Mouse (Mus musculus): ENCODE results near the gene Hist1h2bb. TPM values are rescaled to one million over a fixed set of nuclear protein-coding genes. Genes with fewer than 3 reads are reported as not detected.

Hist1h2bb gene
- polyA plus RNA-seq, 1 experiment from 2014 or later = 3.4 TPM

DNA sequence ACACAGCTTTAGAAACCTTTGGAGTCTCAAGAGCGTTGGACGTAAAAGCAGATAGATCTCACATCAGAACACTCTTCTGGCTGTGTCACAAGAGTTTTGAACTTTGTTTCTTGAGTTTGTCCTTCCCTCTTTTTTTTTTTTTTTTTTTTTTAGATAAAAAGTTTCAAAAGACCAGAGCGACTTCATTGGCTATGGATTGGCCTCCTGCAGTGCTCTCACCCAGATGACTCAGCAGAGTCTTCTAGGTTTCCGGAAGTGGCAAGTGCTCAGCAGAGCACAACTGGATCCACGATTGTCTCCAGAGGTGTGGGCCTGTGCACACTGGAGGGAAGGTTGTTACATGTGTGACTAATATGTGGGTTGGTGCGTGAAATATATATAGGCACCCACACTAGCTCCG lies 31.8 kb downstream of the Hist1h2bb start:
- 93% methylated on average over 7 of the region's 7 CpGs for WGBS
- Histone ChIP-seq H3K9me3 (ENCODE audit: control insufficient read depth, low read length) (no peaks in the 10 kb centered on the region), H3K27me3 (ENCODE audit: control insufficient read depth, insufficient read depth, low read length) (no peaks in the 10 kb centered on the region), H3K27ac (replicated peaks; ENCODE audit: low read depth, low read length) (no peak overlapping the region), H3K36me3 (ENCODE audit: control insufficient read depth, insufficient read depth, low read length) (no peaks in the 10 kb centered on the region), H3K4me3 (ENCODE audit: low read depth, low read length) (no peak overlapping the region), H3K4me2 (ENCODE audit: low read depth, severe bottlenecking) (no peak overlapping the region), H3K9ac (ENCODE audit: low read length) (no peak overlapping the region), H3K4me1 (ENCODE audit: control insufficient read depth, insufficient read depth, low read length) (no peaks in the 10 kb centered on the region)
- ATAC-seq (ENCODE audit: insufficient number of reproducible peaks, low FRiP score, low TSS enrichment, low read depth) (no peak), DNase-seq (ENCODE audit: low spot score) (no peak)

DNA sequence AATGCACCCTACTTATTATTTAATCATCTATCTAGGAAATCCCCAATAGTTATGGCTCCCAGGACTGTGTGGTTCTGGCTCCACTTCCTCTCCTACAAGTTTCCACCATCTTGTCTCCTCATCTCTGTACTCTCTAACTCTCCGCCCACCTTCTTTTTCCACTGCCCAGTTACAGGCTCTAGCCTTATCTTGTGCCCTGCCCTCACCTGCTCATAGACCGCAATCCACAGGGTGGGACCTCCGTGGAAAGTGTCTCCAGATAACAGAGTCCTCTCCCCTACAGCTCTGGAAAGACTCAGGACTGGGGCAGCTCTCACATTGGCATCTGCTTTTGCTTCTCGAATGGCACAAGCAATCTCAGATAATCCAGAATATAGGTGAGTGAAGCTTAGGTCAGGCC lies 32.5 kb downstream of the Hist1h2bb start:
- no peaks in the 10 kb centered on the region for H3K27me3 ChIP-seq (ENCODE audit: control insufficient read depth, insufficient read depth, low read length)
- H3K9ac ChIP-seq (ENCODE audit: low read length) = no peak overlapping the region
- ATAC-seq (ENCODE audit: insufficient number of reproducible peaks, low FRiP score, low TSS enrichment, low read depth) = no peak
- no peak overlapping the region for H3K4me3 ChIP-seq (ENCODE audit: low read depth, low read length)
- H3K9me3 ChIP-seq (ENCODE audit: control insufficient read depth, low read length) = no peaks in the 10 kb centered on the region
- WGBS = 76% methylated on average over 4 of the region's 4 CpGs
- no peak overlapping the region for H3K4me2 ChIP-seq (ENCODE audit: low read depth, severe bottlenecking)
- DNase-seq (ENCODE audit: low spot score) = no peak
- H3K36me3 ChIP-seq (ENCODE audit: control insufficient read depth, insufficient read depth, low read length) = no peaks in the 10 kb centered on the region
- H3K27ac ChIP-seq (replicated peaks; ENCODE audit: low read depth, low read length) = no peak overlapping the region
- H3K4me1 ChIP-seq (ENCODE audit: control insufficient read depth, insufficient read depth, low read length) = no peaks in the 10 kb centered on the region

DNA sequence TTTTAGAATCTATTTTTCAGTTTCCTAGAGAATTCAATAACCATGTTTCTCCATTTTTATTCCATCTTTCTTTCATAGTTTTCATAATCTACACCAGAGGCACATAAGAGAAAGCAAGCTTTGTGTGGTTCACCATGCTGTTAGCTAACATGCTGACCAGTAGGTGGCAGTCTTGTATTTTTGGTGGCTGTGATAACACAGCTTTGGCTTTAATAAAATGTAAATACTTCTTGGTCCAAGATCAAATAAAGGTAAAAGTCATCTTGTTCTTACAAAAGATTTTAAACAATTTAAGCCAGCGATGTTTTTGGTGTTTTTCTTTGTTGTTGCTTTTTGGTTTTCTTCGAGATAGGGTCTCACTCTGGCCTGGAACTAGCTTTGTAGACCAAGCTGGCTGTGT lies 46.0 kb downstream of the Hist1h2bb start:
- Histone ChIP-seq H3K36me3 (ENCODE audit: control insufficient read depth, insufficient read depth, low read length) (no peaks in the 10 kb centered on the region), H3K4me2 (ENCODE audit: low read depth, severe bottlenecking) (no peak overlapping the region), H3K27ac (replicated peaks; ENCODE audit: low read depth, low read length) (no peak overlapping the region), H3K27me3 (ENCODE audit: control insufficient read depth, insufficient read depth, low read length) (no peaks in the 10 kb centered on the region), H3K4me1 (ENCODE audit: control insufficient read depth, insufficient read depth, low read length) (no peaks in the 10 kb centered on the region), H3K9ac (ENCODE audit: low read length) (no peak overlapping the region), H3K4me3 (ENCODE audit: low read depth, low read length) (no peak overlapping the region), H3K9me3 (ENCODE audit: control insufficient read depth, low read length) (no peaks in the 10 kb centered on the region)
- DNase-seq (ENCODE audit: low spot score) = peak; percentile 57
- no peak for ATAC-seq (ENCODE audit: insufficient number of reproducible peaks, low FRiP score, low TSS enrichment, low read depth)
- 53% methylated on average over 2 of the region's 2 CpGs for WGBS

Small RNAs within 50 kb of the gene (microRNA-seq; reads per million reads assigned to microRNA genes)
- gene Gm44314 (not detected), gene Gm44484 (not detected)

Other genes starting within 250 kb of the Hist1h2bb start
- gene Hist1h4h, start 215.7 kb upstream of the Hist1h2bb start, polyA plus RNA-seq (2014; fragmentation: Nextera tagmentation; extraction: Ambion mirVana) = 4.0 and 5.6 TPM in 2 replicates
- gene Hist1h2af, start 212.8 kb upstream of the Hist1h2bb start, polyA plus RNA-seq (2014; fragmentation: Nextera tagmentation; extraction: Ambion mirVana) = 5.1 and 7.9 TPM in 2 replicates
- 7.0 and 9.4 TPM in 2 replicates for gene Hist1h3g, start 211.3 kb upstream of the Hist1h2bb start, polyA plus RNA-seq (2014; fragmentation: Nextera tagmentation; extraction: Ambion mirVana)
- gene Hist1h2bh, start 203.3 kb upstream of the Hist1h2bb start, polyA plus RNA-seq (2014; fragmentation: Nextera tagmentation; extraction: Ambion mirVana) = 0.79 and 1.0 TPM in 2 replicates
- 1.4 and 2.0 TPM in 2 replicates for gene Hist1h3f, start 202.7 kb upstream of the Hist1h2bb start, polyA plus RNA-seq (2014; fragmentation: Nextera tagmentation; extraction: Ambion mirVana)
- 0.67 and 2.3 TPM in 2 replicates for gene Hist1h4f, start 195.1 kb upstream of the Hist1h2bb start, polyA plus RNA-seq (2014; fragmentation: Nextera tagmentation; extraction: Ambion mirVana)
- 0.54 and 0.56 TPM in 2 replicates for gene Hist1h1d, start 193.5 kb upstream of the Hist1h2bb start, polyA plus RNA-seq (2014; fragmentation: Nextera tagmentation; extraction: Ambion mirVana)
- gene Hist1h3e, start 184.4 kb upstream of the Hist1h2bb start, polyA plus RNA-seq (2014; fragmentation: Nextera tagmentation; extraction: Ambion mirVana) = 9.6 and 9.8 TPM in 2 replicates
- 98.4 and 102 TPM in 2 replicates for gene Hist1h2ae, start 175.5 kb upstream of the Hist1h2bb start, polyA plus RNA-seq (2014; fragmentation: Nextera tagmentation; extraction: Ambion mirVana)
- gene Hist1h2bg, start 175.3 kb upstream of the Hist1h2bb start, polyA plus RNA-seq (2014; fragmentation: Nextera tagmentation; extraction: Ambion mirVana) = 8.2 and 10.0 TPM in 2 replicates
- gene Hist1h2bf, start 172.5 kb upstream of the Hist1h2bb start, polyA plus RNA-seq (2014; fragmentation: Nextera tagmentation; extraction: Ambion mirVana) = 4.5 and 5.4 TPM in 2 replicates
- gene Hist1h2ad, start 172.4 kb upstream of the Hist1h2bb start, polyA plus RNA-seq (2014; fragmentation: Nextera tagmentation; extraction: Ambion mirVana) = 2.2 and 3.1 TPM in 2 replicates
- 12.6 and 13.2 TPM in 2 replicates for gene Hist1h3d, start 171.0 kb upstream of the Hist1h2bb start, polyA plus RNA-seq (2014; fragmentation: Nextera tagmentation; extraction: Ambion mirVana)
- gene Hist1h4d, start 165.1 kb upstream of the Hist1h2bb start, polyA plus RNA-seq (2014; fragmentation: Nextera tagmentation; extraction: Ambion mirVana) = 133 and 134 TPM in 2 replicates
- gene Hist1h2be, start 125.6 kb upstream of the Hist1h2bb start, polyA plus RNA-seq (2014; fragmentation: Nextera tagmentation; extraction: Ambion mirVana) = 3.1 and 3.9 TPM in 2 replicates
- 20.3 and 24.6 TPM in 2 replicates for gene Hist1h1e, start 124.2 kb upstream of the Hist1h2bb start, polyA plus RNA-seq (2014; fragmentation: Nextera tagmentation; extraction: Ambion mirVana)
- 0.96 and 1.0 TPM in 2 replicates for gene Hist1h2ac, start 62.8 kb upstream of the Hist1h2bb start, polyA plus RNA-seq (2014; fragmentation: Nextera tagmentation; extraction: Ambion mirVana)
- gene Hist1h2bc, start 62.5 kb upstream of the Hist1h2bb start, polyA plus RNA-seq (2014; fragmentation: Nextera tagmentation; extraction: Ambion mirVana) = 19.9 and 21.1 TPM in 2 replicates
- 0.28 TPM in 1 of 2 replicates, not detected in the other for gene Hist1h1t, start 50.9 kb upstream of the Hist1h2bb start, polyA plus RNA-seq (2014; fragmentation: Nextera tagmentation; extraction: Ambion mirVana)
- gene Hist1h4c, start 48.3 kb upstream of the Hist1h2bb start, polyA plus RNA-seq (2014; fragmentation: Nextera tagmentation; extraction: Ambion mirVana) = 6.6 and 7.9 TPM in 2 replicates
- gene Hfe, start 35.9 kb upstream of the Hist1h2bb start, polyA plus RNA-seq (2014; fragmentation: Nextera tagmentation; extraction: Ambion mirVana) = 2.1 and 3.7 TPM in 2 replicates
- gene Hist1h1c, start 7.9 kb upstream of the Hist1h2bb start, polyA plus RNA-seq (2014; fragmentation: Nextera tagmentation; extraction: Ambion mirVana) = 15.4 and 16.6 TPM in 2 replicates
- 13.3 and 14.0 TPM in 2 replicates for gene Hist1h3c, start 1.1 kb upstream of the Hist1h2bb start, polyA plus RNA-seq (2014; fragmentation: Nextera tagmentation; extraction: Ambion mirVana)
- 63.8 and 65.5 TPM in 2 replicates for gene Hist1h2ab, start 4.4 kb downstream of the Hist1h2bb start, polyA plus RNA-seq (2014; fragmentation: Nextera tagmentation; extraction: Ambion mirVana)
- 7.5 and 12.0 TPM in 2 replicates for gene Hist1h3b, start 5.5 kb downstream of the Hist1h2bb start, polyA plus RNA-seq (2014; fragmentation: Nextera tagmentation; extraction: Ambion mirVana)
- gene Hist1h4b, start 10.3 kb downstream of the Hist1h2bb start, polyA plus RNA-seq (2014; fragmentation: Nextera tagmentation; extraction: Ambion mirVana) = 6.3 and 7.9 TPM in 2 replicates
- gene Hist1h4a, start 14.5 kb downstream of the Hist1h2bb start, polyA plus RNA-seq (2014; fragmentation: Nextera tagmentation; extraction: Ambion mirVana) = 0.35 and 0.78 TPM in 2 replicates
- gene Hist1h3a, start 15.7 kb downstream of the Hist1h2bb start, polyA plus RNA-seq (2014; fragmentation: Nextera tagmentation; extraction: Ambion mirVana) = 5.1 and 5.4 TPM in 2 replicates
- gene Hist1h1a, start 16.9 kb downstream of the Hist1h2bb start, polyA plus RNA-seq (2014; fragmentation: Nextera tagmentation; extraction: Ambion mirVana) = 2.8 and 4.1 TPM in 2 replicates
- gene Trim38, start 23.2 kb downstream of the Hist1h2bb start, polyA plus RNA-seq (2014; fragmentation: Nextera tagmentation; extraction: Ambion mirVana) = 0.30 TPM in 1 of 2 replicates, not detected in the other
- not detected in 2 replicates for gene Slc17a2, start 60.3 kb downstream of the Hist1h2bb start, polyA plus RNA-seq (2014; fragmentation: Nextera tagmentation; extraction: Ambion mirVana)
- gene Slc17a3, start 92.7 kb downstream of the Hist1h2bb start, polyA plus RNA-seq (2014; fragmentation: Nextera tagmentation; extraction: Ambion mirVana) = not detected in 2 replicates
- gene Slc17a1, start 121.0 kb downstream of the Hist1h2bb start, polyA plus RNA-seq (2014; fragmentation: Nextera tagmentation; extraction: Ambion mirVana) = not detected in 2 replicates
- not detected in 2 replicates for gene Slc17a4, start 168.3 kb downstream of the Hist1h2bb start, polyA plus RNA-seq (2014; fragmentation: Nextera tagmentation; extraction: Ambion mirVana)
- gene Hist1h2ba, start 187.4 kb downstream of the Hist1h2bb start, polyA plus RNA-seq (2014; fragmentation: Nextera tagmentation; extraction: Ambion mirVana) = not detected in 2 replicates
- not detected in 2 replicates for gene Hist1h2aa, start 187.7 kb downstream of the Hist1h2bb start, polyA plus RNA-seq (2014; fragmentation: Nextera tagmentation; extraction: Ambion mirVana)
- not detected in 2 replicates for gene Scgn, start 244.5 kb downstream of the Hist1h2bb start, polyA plus RNA-seq (2014; fragmentation: Nextera tagmentation; extraction: Ambion mirVana)